ENCODE assay signal across 8 mouse cellular contexts in the genomic region with DNA sequence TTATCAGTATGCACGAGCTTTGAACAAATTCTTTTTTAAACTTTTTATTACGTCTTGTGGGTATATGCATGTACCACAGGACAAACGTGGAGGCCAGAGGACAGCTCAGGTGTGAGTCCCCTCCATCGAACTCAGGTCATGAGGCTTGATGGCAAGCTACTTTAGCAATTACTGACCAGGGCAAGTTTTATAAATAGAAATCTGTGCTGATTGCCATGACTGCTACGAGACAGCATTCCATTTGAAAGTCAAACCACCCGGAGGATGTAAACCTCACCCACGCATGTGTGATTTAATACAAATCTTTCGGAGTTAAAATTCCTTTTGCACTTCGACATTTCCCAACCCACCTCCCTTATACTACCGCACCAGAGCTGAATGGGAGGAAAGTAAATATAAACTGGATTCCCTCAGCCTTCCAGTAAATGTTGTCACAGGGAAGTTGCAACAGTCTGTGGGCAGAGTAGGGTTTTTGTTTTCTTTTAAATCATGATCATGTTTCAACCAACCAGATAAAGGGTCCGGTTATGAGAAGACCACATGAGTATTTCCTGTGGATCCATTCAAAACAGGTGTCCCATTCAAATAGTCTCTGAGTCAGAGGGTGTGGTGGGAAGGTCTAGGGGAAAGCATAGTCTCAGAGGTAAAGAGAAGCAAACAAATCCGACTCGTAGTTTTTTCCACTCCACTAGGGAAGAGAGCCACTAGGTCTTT. TPM values are rescaled to one million over a fixed set of nuclear protein-coding genes. Genes with fewer than 3 reads are reported as not detected.
DNase-seq lines count a peak whose midpoint lies in the region; ATAC-seq and TF ChIP-seq lines count a peak whose summit lies in the region.

No protein-coding gene starts in this region.

- TF ChIP-seq POLR2A in cortical plate, adult 2 months (IDR thresholded peaks at IDR 0.05; ENCODE audit: extremely low read depth, insufficient read depth, low read length): no peak

- DNase-seq in kidney, postnatal 25 days: no peak
- DNase-seq in heart, postnatal 4 days: peak; percentile 15
- peak; percentile 32 for DNase-seq in lung, postnatal 36 days
- no peak for DNase-seq in adrenal gland, adult 8-10 months
- DNase-seq in left cerebral cortex, adult 9 months (ENCODE audit: low spot score in 2 of 2): no peak
- DNase-seq in layer of hippocampus, adult 18-20 months (ENCODE audit: low spot score in 2 of 2): no peak

- H3K4me3 ChIP-seq in kidney, embryonic 15.5 days (replicated peaks): peak overlapping the region; percentile 80
- H3K4me3 ChIP-seq in cortical plate, adult 2 months (ENCODE audit: insufficient read depth, low read length): peak overlapping the region; percentile 81

- peak overlapping the region; percentile 75; the same call in 1 of the 2 replicates for H3K9ac ChIP-seq in kidney, embryonic 15.5 days

- no peaks in the 10 kb centered on the region for H3K36me3 ChIP-seq in kidney, embryonic 15.5 days

- 20% methylated on average over 13 of the region's 13 CpGs for WGBS in kidney, embryonic 15.5 days

- no peaks in the 10 kb centered on the region for H3K27me3 ChIP-seq in kidney, embryonic 15.5 days

- H3K27ac ChIP-seq in kidney, embryonic 15.5 days: peak overlapping the region; percentile 68
- no peak overlapping the region for H3K27ac ChIP-seq in cortical plate, adult 2 months (ENCODE audit: insufficient read depth, low read length)

- ATAC-seq in kidney, embryonic 15.5 days (replicated peaks; ENCODE audit: low FRiP score): no peak

- peak overlapping the region; percentile 85 for H3K4me2 ChIP-seq in kidney, embryonic 15.5 days

- no peaks in the 10 kb centered on the region for H3K9me3 ChIP-seq in kidney, embryonic 15.5 days (replicated peaks)

- no peak for TF ChIP-seq CTCF in cortical plate, adult 2 months (IDR thresholded peaks at IDR 0.05; ENCODE audit: extremely low read depth, insufficient read depth, low read length)

- H3K4me1 ChIP-seq in kidney, embryonic 15.5 days: peaks cover 16% of the 10 kb centered on the region
- peaks cover 4% of the 10 kb centered on the region; the same call in 1 of the 2 replicates for H3K4me1 ChIP-seq in cortical plate, adult 2 months (ENCODE audit: control insufficient read depth, insufficient read depth, low read length)

RNA-seq across cellular contexts. Expression of a gene that starts 0.7 kb away (rescaled TPM):
- 45.9 and 46.1 TPM in 2 replicates for polyA plus RNA-seq in kidney, embryonic 15.5 days (2015; fragmentation: Nextera tagmentation; extraction: Ambion mirVana)
- polyA plus RNA-seq in cortical plate, adult 2 months (2012; rRNA removed): 68.7 and 69.4 TPM in 2 replicates
- 10 to 100 TPM; 68.9 TPM for total RNA-seq in heart, postnatal 4 days (2021)
- total RNA-seq in adrenal gland, adult 8-10 months (2022): 10 to 100 TPM; 24.8 to 38.4 (median 30.6) TPM
- total RNA-seq in layer of hippocampus, adult 18-20 months (2021): 10 to 100 TPM; 64.6 to 67.2 TPM

Comparison
In these comparisons a context has a peak if more than half of its experiments do, and no peak if none do; other contexts are left out.
1. DNase-seq: peak in heart, postnatal 4 days (single experiment) and lung, postnatal 36 days (single experiment); none in kidney, postnatal 25 days (0 of 2), adrenal gland, adult 8-10 months (single experiment), left cerebral cortex, adult 9 months (0 of 2) and layer of hippocampus, adult 18-20 months (0 of 2).